Mouse (Mus musculus): ENCODE data around the gene Tuba1b. TPM values are rescaled to one million over a fixed set of nuclear protein-coding genes. Genes with fewer than 3 reads are reported as not detected.
"Not testable (repeated sequence)": the region's sequence is repeated elsewhere in the genome, so short reads cannot be mapped to it uniquely, and the experiment has no call there.

The Tuba1b gene
- polyA plus RNA-seq, 1 experiment from 2014 or later, result 1,138 TPM

GRCm38 (mm10) chr15:98952063-98952455 lies 17.7 kb upstream of the Tuba1b start:
- Histone ChIP-seq H3K27ac (replicated peaks) (peak overlapping the region; percentile 98), H3K9me3 (no peaks in the 10 kb centered on the region), H3K4me3 (peak overlapping the region; percentile 98), H3K36me3 (peaks cover 15% of the 10 kb centered on the region), H3K9ac (replicated peaks) (peak overlapping the region; percentile 100), H3K4me1 (peaks cover 27% of the 10 kb centered on the region), H3K27me3 (no peaks in the 10 kb centered on the region), H3K4me2 (replicated peaks) (peak overlapping the region; percentile 70)
- peak; percentile 18; the same call in 1 of the 2 replicates for ATAC-seq (replicated peaks)
- 2% methylated on average over 5 of the region's 5 CpGs for WGBS

GRCm38 (mm10) chr15:98951122-98952062 lies 17.0 kb upstream of the Tuba1b start:
- Histone ChIP-seq H3K4me3 (peak overlapping the region; percentile 98), H3K4me2 (replicated peaks) (peak overlapping the region; percentile 70), H3K27ac (replicated peaks) (peak overlapping the region; percentile 98), H3K36me3 (peaks cover 15% of the 10 kb centered on the region), H3K4me1 (peaks cover 24% of the 10 kb centered on the region), H3K9ac (replicated peaks) (peak overlapping the region; percentile 100)
- WGBS, result 61% methylated on average over 11 of the region's 15 CpGs
- ATAC-seq (replicated peaks); H3K27me3 ChIP-seq; H3K9me3 ChIP-seq: not testable (repeated sequence)

- H3K27me3 ChIP-seq, result no peaks in the 10 kb centered on the region
- no peaks in the 10 kb centered on the region for H3K9me3 ChIP-seq
- WGBS, result 43% methylated on average over 3 of the region's 3 CpGs
- peaks cover 18% of the 10 kb centered on the region for H3K4me1 ChIP-seq
- no peak for ATAC-seq (replicated peaks)
- H3K27ac ChIP-seq (replicated peaks), result peak overlapping the region; percentile 48; the same call in 1 of the 2 replicates
- peak overlapping the region; percentile 71 for H3K4me2 ChIP-seq (replicated peaks)
- H3K9ac ChIP-seq (replicated peaks), result peak overlapping the region; percentile 51
- H3K36me3 ChIP-seq, result peaks cover 15% of the 10 kb centered on the region
- H3K4me3 ChIP-seq, result peak overlapping the region; percentile 40
Observed at GRCm38 (mm10) chr15:98949607-98949892, 15.2 kb upstream of the Tuba1b start.

GRCm38 (mm10) chr15:98948857-98949606 lies 14.7 kb upstream of the Tuba1b start:
- Histone ChIP-seq H3K27ac (replicated peaks) (peak overlapping the region; percentile 48), H3K4me1 (peaks cover 18% of the 10 kb centered on the region), H3K36me3 (peaks cover 15% of the 10 kb centered on the region), H3K4me2 (replicated peaks) (peak overlapping the region; percentile 71), H3K4me3 (peak overlapping the region; percentile 40), H3K9me3 (no peaks in the 10 kb centered on the region), H3K9ac (replicated peaks) (peak overlapping the region; percentile 51), H3K27me3 (no peaks in the 10 kb centered on the region)
- WGBS, result 60% methylated on average over 6 of the region's 6 CpGs
- ATAC-seq (replicated peaks), result no peak

GRCm38 (mm10) chr15:98948382-98948781 lies 14.0 kb upstream of the Tuba1b start:
- Histone ChIP-seq H3K4me1 (peaks cover 18% of the 10 kb centered on the region), H3K36me3 (peaks cover 15% of the 10 kb centered on the region), H3K4me3 (peak overlapping the region; percentile 40), H3K9ac (replicated peaks) (peak overlapping the region; percentile 51; the same call in 1 of the 2 replicates), H3K4me2 (replicated peaks) (peak overlapping the region; percentile 71), H3K27me3 (no peaks in the 10 kb centered on the region), H3K27ac (replicated peaks) (peak overlapping the region; percentile 48), H3K9me3 (no peaks in the 10 kb centered on the region)
- ATAC-seq (replicated peaks), result no peak

GRCm38 (mm10) chr15:98947884-98948283 lies 13.5 kb upstream of the Tuba1b start:
- 50% methylated on average over 3 of the region's 3 CpGs for WGBS
- Histone ChIP-seq H3K4me2 (replicated peaks) (peak overlapping the region; percentile 71), H3K9me3 (no peaks in the 10 kb centered on the region), H3K4me3 (peak overlapping the region; percentile 40; the same call in 1 of the 2 replicates), H3K27me3 (no peaks in the 10 kb centered on the region), H3K9ac (replicated peaks) (0 out of 2 replicates have a peak overlapping the region, but pooled peaks have one; percentile 0), H3K27ac (replicated peaks) (peak overlapping the region; percentile 48), H3K4me1 (peaks cover 18% of the 10 kb centered on the region), H3K36me3 (peaks cover 15% of the 10 kb centered on the region)
- ATAC-seq (replicated peaks), result no peak

- Histone ChIP-seq H3K36me3 (no peaks in the 10 kb centered on the region), H3K27me3 (no peaks in the 10 kb centered on the region), H3K4me1 (peaks cover 4% of the 10 kb centered on the region; the same call in 1 of the 2 replicates), H3K4me2 (replicated peaks) (no peak overlapping the region), H3K9me3 (no peaks in the 10 kb centered on the region), H3K4me3 (no peak overlapping the region), H3K27ac (replicated peaks) (no peak overlapping the region), H3K9ac (replicated peaks) (no peak overlapping the region)
- no peak for ATAC-seq (replicated peaks)
- 82% methylated on average over 4 of the region's 4 CpGs for WGBS
Observed at GRCm38 (mm10) chr15:98943133-98943532, 8.8 kb upstream of the Tuba1b start.

GRCm38 (mm10) chr15:98942081-98942480 lies 7.7 kb upstream of the Tuba1b start:
- Histone ChIP-seq H3K4me3 (no peak overlapping the region), H3K27me3 (no peaks in the 10 kb centered on the region), H3K27ac (replicated peaks) (no peak overlapping the region), H3K9me3 (no peaks in the 10 kb centered on the region), H3K9ac (replicated peaks) (no peak overlapping the region), H3K36me3 (no peaks in the 10 kb centered on the region), H3K4me2 (replicated peaks) (no peak overlapping the region), H3K4me1 (no peaks in the 10 kb centered on the region)
- WGBS, result 71% methylated on average over 4 of the region's 4 CpGs
- ATAC-seq (replicated peaks), result no peak

- ATAC-seq (replicated peaks), result no peak
- Histone ChIP-seq H3K36me3 (no peaks in the 10 kb centered on the region), H3K9me3 (no peaks in the 10 kb centered on the region), H3K4me2 (replicated peaks) (no peak overlapping the region), H3K27ac (replicated peaks) (no peak overlapping the region), H3K4me1 (no peaks in the 10 kb centered on the region), H3K9ac (replicated peaks) (no peak overlapping the region), H3K4me3 (no peak overlapping the region), H3K27me3 (no peaks in the 10 kb centered on the region)
- 90% methylated on average over 2 of the region's 2 CpGs for WGBS
Observed at GRCm38 (mm10) chr15:98941539-98941938, 7.2 kb upstream of the Tuba1b start.

GRCm38 (mm10) chr15:98940816-98941215 lies 6.5 kb upstream of the Tuba1b start:
- Histone ChIP-seq H3K27me3 (no peaks in the 10 kb centered on the region), H3K4me2 (replicated peaks) (no peak overlapping the region), H3K4me3 (no peak overlapping the region), H3K36me3 (no peaks in the 10 kb centered on the region), H3K9ac (replicated peaks) (no peak overlapping the region), H3K4me1 (peaks cover 5% of the 10 kb centered on the region), H3K27ac (replicated peaks) (peak overlapping the region; percentile 57), H3K9me3 (no peaks in the 10 kb centered on the region)
- no peak for ATAC-seq (replicated peaks)
- 43% methylated on average over 10 of the region's 10 CpGs for WGBS

- Histone ChIP-seq H3K27me3 (no peaks in the 10 kb centered on the region), H3K36me3 (peaks cover 11% of the 10 kb centered on the region), H3K4me2 (replicated peaks) (peak overlapping the region; percentile 73), H3K4me1 (peaks cover 35% of the 10 kb centered on the region), H3K4me3 (peak overlapping the region; percentile 76), H3K9ac (replicated peaks) (peak overlapping the region; percentile 90), H3K27ac (replicated peaks) (peak overlapping the region; percentile 99), H3K9me3 (no peaks in the 10 kb centered on the region)
- ATAC-seq (replicated peaks), result peak; percentile 89
- WGBS, result under 1% methylated on average over 35 of the region's 35 CpGs
Observed at GRCm38 (mm10) chr15:98933833-98934216, 540 bp downstream of the Tuba1b start.
